Mouse (Mus musculus): Measurements from ENCODE around the gene Strip2.

Gene Strip2

GRCm38 (mm10) chr6:29930087-29930486, 13.3 kb downstream of the Strip2 start:
- no peak for DNase-seq (ENCODE audit: low read depth, low spot score)

GRCm38 (mm10) chr6:29930665-29931064, 13.9 kb downstream of the Strip2 start:
- no peak for DNase-seq (ENCODE audit: low read depth, low spot score)

- DNase-seq (ENCODE audit: low read depth, low spot score): no peak
Observed at GRCm38 (mm10) chr6:29931181-29931580, 14.4 kb downstream of the Strip2 start.

- DNase-seq (ENCODE audit: low read depth, low spot score): no peak
Observed at GRCm38 (mm10) chr6:29935741-29936140, 18.9 kb downstream of the Strip2 start.

- DNase-seq (ENCODE audit: low read depth, low spot score): peak; percentile 84
Observed at GRCm38 (mm10) chr6:29940428-29940827, 23.6 kb downstream of the Strip2 start.

- peak; percentile 63 for DNase-seq (ENCODE audit: low read depth, low spot score)
Observed at GRCm38 (mm10) chr6:29941036-29941435, 24.2 kb downstream of the Strip2 start.

- DNase-seq (ENCODE audit: low read depth, low spot score): no peak
Observed at GRCm38 (mm10) chr6:29944465-29944864, 27.7 kb downstream of the Strip2 start.

GRCm38 (mm10) chr6:29946568-29946967, 29.8 kb downstream of the Strip2 start:
- peak; percentile 55 for DNase-seq (ENCODE audit: low read depth, low spot score)

GRCm38 (mm10) chr6:29947823-29948222, 31.0 kb downstream of the Strip2 start:
- DNase-seq (ENCODE audit: low read depth, low spot score): no peak

- DNase-seq (ENCODE audit: low read depth, low spot score): no peak
Observed at GRCm38 (mm10) chr6:29956749-29957148, 39.9 kb downstream of the Strip2 start.

GRCm38 (mm10) chr6:29958669-29959068, 41.9 kb downstream of the Strip2 start:
- DNase-seq (ENCODE audit: low read depth, low spot score): no peak

GRCm38 (mm10) chr6:29961081-29961480, 44.3 kb downstream of the Strip2 start:
- no peak for DNase-seq (ENCODE audit: low read depth, low spot score)

- DNase-seq (ENCODE audit: low read depth, low spot score): no peak
Observed at GRCm38 (mm10) chr6:29967917-29968316, 51.1 kb downstream of the Strip2 start.

GRCm38 (mm10) chr6:29973341-29973740, 56.5 kb downstream of the Strip2 start:
- DNase-seq (ENCODE audit: low read depth, low spot score): no peak

GRCm38 (mm10) chr6:29974836-29975235, 58.0 kb downstream of the Strip2 start:
- DNase-seq (ENCODE audit: low read depth, low spot score): peak; percentile 20

- peak; percentile 45 for DNase-seq (ENCODE audit: low read depth, low spot score)
Observed at GRCm38 (mm10) chr6:29980461-29980860, 63.6 kb downstream of the Strip2 start.

GRCm38 (mm10) chr6:29981797-29982196, 65.0 kb downstream of the Strip2 start:
- no peak for DNase-seq (ENCODE audit: low read depth, low spot score)

GRCm38 (mm10) chr6:29985058-29985498, 68.3 kb downstream of the Strip2 start:
- peak; percentile 93 for DNase-seq (ENCODE audit: low read depth, low spot score)

- no peak for DNase-seq (ENCODE audit: low read depth, low spot score)
Observed at GRCm38 (mm10) chr6:29985504-29985903, 68.7 kb downstream of the Strip2 start.

GRCm38 (mm10) chr6:29985986-29986385, 69.2 kb downstream of the Strip2 start:
- no peak for DNase-seq (ENCODE audit: low read depth, low spot score)

GRCm38 (mm10) chr6:29987246-29987645, 70.4 kb downstream of the Strip2 start:
- no peak for DNase-seq (ENCODE audit: low read depth, low spot score)

GRCm38 (mm10) chr6:29998140-29998539, 81.3 kb downstream of the Strip2 start:
- no peak for DNase-seq (ENCODE audit: low read depth, low spot score)

- no peak for DNase-seq (ENCODE audit: low read depth, low spot score)
Observed at GRCm38 (mm10) chr6:29998771-29999170, 82.0 kb downstream of the Strip2 start.

- peak; percentile 26 for DNase-seq (ENCODE audit: low read depth, low spot score)
Observed at GRCm38 (mm10) chr6:30002628-30003027, 85.8 kb downstream of the Strip2 start.
